16 mouse cellular contexts compared by ENCODE assay signal in the genomic region with DNA sequence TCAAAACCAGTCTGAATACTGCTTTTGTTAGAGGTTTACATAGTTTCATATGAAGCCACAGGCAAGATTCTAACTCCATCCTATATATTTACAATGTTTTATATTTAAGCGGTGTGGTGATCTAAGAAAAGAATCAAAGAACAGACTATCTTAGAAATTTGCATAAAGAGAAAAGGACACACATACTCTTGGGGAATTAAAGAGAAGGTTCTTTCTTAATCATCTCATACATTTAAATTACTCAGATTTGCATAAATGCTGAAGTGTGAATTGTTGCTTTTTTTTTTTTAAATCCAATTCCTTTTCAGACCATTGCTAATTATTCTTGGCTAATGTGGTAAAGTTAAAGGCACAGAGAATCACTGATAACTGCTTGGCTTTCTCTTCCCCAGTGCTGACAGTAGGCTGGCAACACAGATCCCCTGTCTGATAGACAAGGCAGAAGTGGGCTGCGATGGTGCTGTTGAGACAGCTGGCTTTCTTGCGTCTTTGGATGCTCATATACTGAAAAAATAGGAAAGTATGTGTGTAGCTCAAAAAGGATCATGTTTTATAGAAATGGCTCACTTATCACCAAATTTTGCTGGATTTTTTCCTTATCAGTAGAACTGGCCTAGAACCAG.
DNase-seq lines count a peak whose midpoint lies in the region; ATAC-seq and TF ChIP-seq lines count a peak whose summit lies in the region.
"Had no signal": no experiment of that assay in that cellular context is flagged by ENCODE, and none has a peak within 500 bp of the region (broad histone marks: within the 10 kb centered on the region; RNA-seq: fewer than 3 reads in every experiment).

No protein-coding gene starts in this region.

- H3K36me3 ChIP-seq in forebrain, postnatal 0 days (ENCODE audit: insufficient read depth) = no peaks in the 10 kb centered on the region
- H3K36me3 ChIP-seq: liver, embryonic 12.5 days had no signal

- H3K27me3 ChIP-seq in forebrain, postnatal 0 days (ENCODE audit: insufficient read depth, low read length) = no peaks in the 10 kb centered on the region
- H3K27me3 ChIP-seq: liver, embryonic 12.5 days had no signal

- H3K4me2 ChIP-seq in forebrain, postnatal 0 days (ENCODE audit: low read depth) = no peak overlapping the region
- H3K4me2 ChIP-seq: hindbrain, embryonic 14.5 days; liver, embryonic 12.5 days had no signal

- 11% methylated on average over 3 of the region's 3 CpGs for WGBS in forebrain, postnatal 0 days

- no peaks in the 10 kb centered on the region for H3K4me1 ChIP-seq in forebrain, postnatal 0 days (ENCODE audit: insufficient read depth)
- H3K4me1 ChIP-seq: liver, embryonic 12.5 days had no signal

- H3K27ac ChIP-seq in forebrain, postnatal 0 days (ENCODE audit: low read depth, low read length) = no peak overlapping the region
- H3K27ac ChIP-seq: hindbrain, embryonic 14.5 days; liver, embryonic 12.5 days had no signal

- TF ChIP-seq CTCF in forebrain, postnatal 0 days (IDR thresholded peaks at IDR 0.05; ENCODE audit: low read depth) = no peak

- H3K9ac ChIP-seq in forebrain, postnatal 0 days = no peak overlapping the region
- H3K9ac ChIP-seq: hindbrain, embryonic 14.5 days; liver, embryonic 12.5 days had no signal

- intact Hi-C loops in left cerebral cortex, postnatal 4 days (cut with DNase I) = no loop called here
- intact Hi-C loops in left cerebral cortex, postnatal 14 days (cut with DNase I) = no loop called here

- peak; percentile 88 for ATAC-seq in forebrain, postnatal 0 days
- ATAC-seq: liver, embryonic 12.5 days had no signal

- DNase-seq in left cerebral cortex, adult 11 months (ENCODE audit: low spot score) = peak; percentile 13
- DNase-seq in left cerebral cortex, postnatal 4 days = no peak
- DNase-seq in forebrain, postnatal 0 days = peak; percentile 70
- peak; percentile 40 to 41 for DNase-seq in left cerebral cortex, postnatal 14 days (ENCODE audit: low spot score in 2 of 2)
- DNase-seq in right cerebral cortex, postnatal 25 days = peak; percentile 19
- no peak for DNase-seq in kidney, adult 8-10 months
- DNase-seq in B cell, adult 2 months = no peak
- DNase-seq in heart, adult 18-20 months = no peak
- DNase-seq: cerebellum, adult 18-20 months; gastrocnemius, postnatal 10 days; kidney, adult 9 months; lung, postnatal 4 days; thymus, postnatal 14 days had no signal

- H3K9me3 ChIP-seq in forebrain, postnatal 0 days (ENCODE audit: low read length) = no peaks in the 10 kb centered on the region
- H3K9me3 ChIP-seq: liver, embryonic 12.5 days had no signal

- no peak overlapping the region for H3K4me3 ChIP-seq in forebrain, postnatal 0 days (ENCODE audit: low read depth, low read length)
- H3K4me3 ChIP-seq: liver, embryonic 12.5 days; myocyte had no signal

Comparison
In these comparisons a context has a peak if more than half of its experiments do, and no peak if none do; other contexts are left out.
1. DNase-seq: peak in left cerebral cortex, adult 11 months (single experiment), forebrain, postnatal 0 days (single experiment), left cerebral cortex, postnatal 14 days (2 of 2) and right cerebral cortex, postnatal 25 days (single experiment); none in left cerebral cortex, postnatal 4 days (single experiment), kidney, adult 8-10 months (0 of 2), B cell, adult 2 months (0 of 2) and heart, adult 18-20 months (0 of 2).